Mouse (Mus musculus) hindbrain, embryonic 11.5 days (tissue): ENCODE results near the gene Dlx6. TPM values are rescaled to one million over a fixed set of nuclear protein-coding genes. Genes with fewer than 3 reads are reported as not detected.

Experiments used
- ATAC-seq: fragments of 200-750 bp; cut with Nextera tagmentation; 2 replicates; pipeline ENCODE4 v1.8.0; 2017; ENCODE audit warnings: mild to moderate bottlenecking, moderate TSS enrichment, moderate library complexity; ENCODE audit not compliant: low FRiP score
- DNase-seq: peaks from one replicate; pipeline ENCODE4 v3.0.0-alpha.2; 2015; ENCODE audit warnings: low spot score
- H3K27ac ChIP-seq: fragments of 300-500 bp; sonication (generic); 2 replicates; pipeline ENCODE4 v1.5.1; 2014; ENCODE audit warnings: mild to moderate bottlenecking, low read depth, low read length
- H3K27me3 ChIP-seq: fragments of 300-500 bp; sonication (generic); 2 replicates; pipeline ENCODE4 v1.6.1; 2014; ENCODE audit warnings: mild to moderate bottlenecking, low read length, moderate library complexity, mixed read lengths; ENCODE audit not compliant: control insufficient read depth, insufficient read depth
- H3K36me3 ChIP-seq: fragments of 300-500 bp; sonication (generic); 2 replicates; pipeline ENCODE4 v1.6.1; 2014; ENCODE audit warnings: mild to moderate bottlenecking, low read length, moderate library complexity, mixed read lengths; ENCODE audit not compliant: control insufficient read depth, insufficient read depth
- H3K4me1 ChIP-seq: fragments of 300-500 bp; sonication (generic); replicated peaks from 2 replicates; pipeline ENCODE4 v1.6.1; 2014; ENCODE audit warnings: low read length, mixed read lengths; ENCODE audit not compliant: control insufficient read depth, insufficient read depth
- H3K4me2 ChIP-seq: fragments of 300-500 bp; sonication (generic); replicated peaks from 2 replicates; pipeline ENCODE4 v1.6.1; 2014; ENCODE audit warnings: mild to moderate bottlenecking, low read depth, low read length
- H3K4me3 ChIP-seq: fragments of 300-500 bp; sonication (generic); 2 replicates; pipeline ENCODE4 v1.5.1; 2014; ENCODE audit warnings: low read depth, low read length
- H3K9ac ChIP-seq: fragments of 300-500 bp; sonication (generic); 2 replicates; pipeline ENCODE4 v1.6.1; 2014; ENCODE audit warnings: low read depth, low read length
- H3K9me3 ChIP-seq: fragments of 300-500 bp; sonication (generic); 2 replicates; pipeline ENCODE4 v1.6.1; 2016; ENCODE audit warnings: low read length; ENCODE audit not compliant: control insufficient read depth
- WGBS: fragments of 180-500 bp; shearing (Covaris S2); extraction: QIAGEN DNeasy Blood & Tissue Kit; methylation state at CpG from one replicate; pipeline ENCODE4 v1.1.7; 2014; 5-methylcytosine and 5-hydroxymethylcytosine counted together
- polyA plus RNA-seq: library from polyadenylated mRNA; unstranded; fragments of >200 nt; fragmentation: Nextera tagmentation; extraction: Ambion mirVana; gene quantifications from 2 replicates; pipeline ENCODE4 v1.2.1, GENCODE M21; 2014

The Dlx6 gene
- polyA plus RNA-seq, 1 experiment from 2014 or later, result 0.65 TPM

GRCm38 (mm10) chr6:6872873-6873272, 9.7 kb downstream of the Dlx6 start:
- Histone ChIP-seq H3K27me3 (peaks cover 88% of the 10 kb centered on the region), H3K27ac (no peak overlapping the region), H3K4me3 (no peak overlapping the region), H3K9ac (no peak overlapping the region), H3K4me1 (no peaks in the 10 kb centered on the region; the same call in 1 of the 2 replicates), H3K9me3 (no peaks in the 10 kb centered on the region), H3K4me2 (no peak overlapping the region), H3K36me3 (no peaks in the 10 kb centered on the region)
- WGBS, result 4% methylated on average over 5 of the region's 5 CpGs
- peak; percentile 44 for DNase-seq
- ATAC-seq, result no peak

DNA sequence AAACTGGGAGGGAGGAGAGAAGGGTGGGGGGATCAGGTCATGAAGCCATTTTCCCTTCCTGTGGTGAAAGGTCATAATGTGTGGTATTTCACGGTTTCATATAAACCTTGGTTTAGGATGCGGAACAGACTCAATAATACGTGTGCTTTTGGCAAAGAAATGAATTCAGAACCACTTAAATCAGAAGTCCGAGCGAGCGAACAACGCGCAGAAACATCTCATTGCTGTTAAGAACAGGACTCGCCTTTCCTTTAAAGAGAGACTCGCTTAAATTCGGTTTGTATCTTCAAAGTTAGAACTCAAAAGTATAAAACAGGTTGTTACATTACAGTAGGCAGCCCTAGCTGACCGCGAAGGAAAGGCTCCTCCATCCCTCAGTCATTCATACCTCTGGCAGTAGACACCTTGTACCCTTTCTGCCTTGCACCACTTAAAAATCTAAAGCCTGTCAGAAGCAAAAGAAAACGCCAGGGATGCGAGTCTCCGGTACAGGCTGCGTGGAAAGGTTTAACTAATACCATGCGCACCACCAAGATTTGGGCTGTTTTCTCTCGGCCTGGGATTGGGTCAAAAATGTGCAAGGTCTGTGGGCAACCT, 10.4 kb downstream of the Dlx6 start:
- Histone ChIP-seq H3K27ac (no peak overlapping the region), H3K36me3 (no peaks in the 10 kb centered on the region), H3K4me1 (no peaks in the 10 kb centered on the region; the same call in 1 of the 2 replicates), H3K4me2 (no peak overlapping the region), H3K4me3 (no peak overlapping the region), H3K9me3 (no peaks in the 10 kb centered on the region), H3K9ac (no peak overlapping the region), H3K27me3 (peaks cover 89% of the 10 kb centered on the region)
- ATAC-seq (no peak), DNase-seq (peak; percentile 56)
- under 1% methylated on average over 19 of the region's 19 CpGs for WGBS

- DNase-seq (peak; percentile 61), ATAC-seq (peak; percentile 16; the same call in 1 of the 2 replicates)
- Histone ChIP-seq H3K27ac (no peak overlapping the region), H3K4me3 (no peak overlapping the region), H3K27me3 (peaks cover 90% of the 10 kb centered on the region), H3K4me2 (no peak overlapping the region; the same call in 1 of the 2 replicates), H3K9ac (no peak overlapping the region), H3K9me3 (no peaks in the 10 kb centered on the region), H3K36me3 (no peaks in the 10 kb centered on the region), H3K4me1 (peaks cover 2% of the 10 kb centered on the region; the same call in 1 of the 2 replicates)
- WGBS, result under 1% methylated on average over 24 of the region's 25 CpGs
Observed at GRCm38 (mm10) chr6:6874073-6874771, 11.1 kb downstream of the Dlx6 start.

GRCm38 (mm10) chr6:6875136-6875535, 12.0 kb downstream of the Dlx6 start:
- no peaks in the 10 kb centered on the region for H3K36me3 ChIP-seq
- DNase-seq, result peak; percentile 55
- ATAC-seq, result no peak
- H3K9me3 ChIP-seq, result no peaks in the 10 kb centered on the region
- WGBS, result under 1% methylated on average over 11 of the region's 11 CpGs
- H3K4me2 ChIP-seq, result no peak overlapping the region
- peaks cover 87% of the 10 kb centered on the region for H3K27me3 ChIP-seq
- peaks cover 2% of the 10 kb centered on the region; the same call in 1 of the 2 replicates for H3K4me1 ChIP-seq
- no peak overlapping the region for H3K27ac ChIP-seq
- no peak overlapping the region for H3K4me3 ChIP-seq
- no peak overlapping the region for H3K9ac ChIP-seq

DNA sequence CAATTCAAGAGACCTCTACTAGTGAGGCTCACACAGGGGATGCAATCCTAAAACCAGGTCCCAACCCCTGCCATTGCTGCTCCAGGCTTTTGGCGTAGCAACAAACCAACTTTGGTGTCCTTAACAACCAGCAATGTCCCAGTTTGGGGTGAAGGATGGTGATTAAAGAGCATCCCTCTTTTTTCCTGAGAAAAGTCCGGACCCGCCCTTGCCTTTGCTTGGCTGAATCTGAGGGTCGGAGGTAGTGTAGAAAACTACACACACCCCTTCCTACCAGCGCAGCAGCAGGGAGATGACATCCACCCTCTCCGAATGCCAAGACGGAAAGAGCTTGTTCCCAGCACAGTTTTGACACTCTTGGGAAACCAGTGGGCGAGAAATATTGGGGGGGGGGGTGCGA, 12.5 kb downstream of the Dlx6 start:
- no peak overlapping the region for H3K9ac ChIP-seq
- no peaks in the 10 kb centered on the region for H3K9me3 ChIP-seq
- no peak overlapping the region for H3K4me2 ChIP-seq
- H3K4me1 ChIP-seq, result peaks cover 5% of the 10 kb centered on the region; the same call in 1 of the 2 replicates
- ATAC-seq (no peak), DNase-seq (peak; percentile 57)
- H3K36me3 ChIP-seq, result no peaks in the 10 kb centered on the region
- H3K27ac ChIP-seq, result no peak overlapping the region
- H3K27me3 ChIP-seq, result peaks cover 86% of the 10 kb centered on the region
- H3K4me3 ChIP-seq, result no peak overlapping the region
- 3% methylated on average over 9 of the region's 9 CpGs for WGBS

DNA sequence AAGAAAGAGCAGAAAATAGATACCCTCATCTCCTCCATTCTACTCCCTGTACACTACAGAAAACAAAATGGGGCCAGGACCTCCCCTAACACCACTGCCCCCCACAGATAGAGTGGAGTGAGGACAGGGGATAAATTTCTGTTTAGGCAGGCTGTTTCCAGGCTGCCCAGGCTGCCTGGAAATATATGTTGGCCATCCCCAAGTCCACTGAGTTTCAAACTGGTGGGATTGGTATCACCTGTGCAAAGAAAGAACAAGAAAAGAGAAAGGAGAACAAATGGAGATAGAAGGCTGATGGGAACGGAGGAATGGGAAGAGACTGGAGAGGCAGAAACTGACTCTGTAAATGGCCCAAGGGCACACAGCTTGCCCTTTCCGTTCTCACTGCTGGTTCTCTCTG, 13.1 kb downstream of the Dlx6 start:
- peaks cover 6% of the 10 kb centered on the region; the same call in 1 of the 2 replicates for H3K4me1 ChIP-seq
- 4% methylated on average over 2 of the region's 2 CpGs for WGBS
- H3K27me3 ChIP-seq, result peaks cover 86% of the 10 kb centered on the region
- H3K9ac ChIP-seq, result no peak overlapping the region
- DNase-seq (peak; percentile 52), ATAC-seq (no peak)
- no peak overlapping the region for H3K27ac ChIP-seq
- H3K4me3 ChIP-seq, result no peak overlapping the region
- H3K9me3 ChIP-seq, result no peaks in the 10 kb centered on the region
- H3K4me2 ChIP-seq, result no peak overlapping the region
- no peaks in the 10 kb centered on the region for H3K36me3 ChIP-seq

DNA sequence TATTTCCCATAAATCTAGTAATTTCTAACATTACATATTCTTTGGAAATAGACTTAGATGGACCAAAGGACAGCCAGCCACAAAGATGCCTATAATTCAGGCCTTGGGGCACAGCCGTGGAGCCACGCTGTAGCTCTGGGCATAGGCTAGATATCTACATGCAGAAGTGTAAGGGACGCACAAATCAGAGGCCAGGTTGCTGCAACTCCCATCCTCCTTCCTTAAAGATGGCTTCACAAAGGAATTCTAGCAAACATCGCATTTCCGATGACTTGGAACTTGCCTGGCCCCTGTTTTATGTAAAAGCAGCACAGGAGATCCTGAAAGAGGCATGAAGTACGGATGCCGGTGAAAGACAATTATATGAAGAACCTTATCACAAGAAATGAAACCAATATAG, 13.6 kb downstream of the Dlx6 start:
- no peak overlapping the region for H3K4me2 ChIP-seq

GRCm38 (mm10) chr6:6877346-6877910, 14.3 kb downstream of the Dlx6 start:
- peak; percentile 39 for DNase-seq
- H3K9ac ChIP-seq, result no peak overlapping the region
- peaks cover 86% of the 10 kb centered on the region for H3K27me3 ChIP-seq
- no peaks in the 10 kb centered on the region for H3K9me3 ChIP-seq
- H3K4me3 ChIP-seq, result no peak overlapping the region
- no peaks in the 10 kb centered on the region for H3K36me3 ChIP-seq
- 14% methylated on average over 5 of the region's 5 CpGs for WGBS
- no peak for ATAC-seq
- H3K4me2 ChIP-seq, result no peak overlapping the region
- no peak overlapping the region for H3K27ac ChIP-seq
- H3K4me1 ChIP-seq, result peaks cover 9% of the 10 kb centered on the region; the same call in 1 of the 2 replicates

More for the DNA sequence above, 13.6 kb downstream of the Dlx6 start:
- Histone ChIP-seq H3K27me3 (peaks cover 86% of the 10 kb centered on the region), H3K36me3 (no peaks in the 10 kb centered on the region), H3K4me3 (no peak overlapping the region), H3K9me3 (no peaks in the 10 kb centered on the region), H3K4me1 (peaks cover 9% of the 10 kb centered on the region; the same call in 1 of the 2 replicates), H3K9ac (no peak overlapping the region), H3K27ac (no peak overlapping the region)
- no peak for ATAC-seq
- DNase-seq, result no peak
- WGBS, result 8% methylated on average over 7 of the region's 7 CpGs
